Mouse (Mus musculus): ENCODE measurements at regions not wholly inside any gene's neighbourhood (a gene's known extent, or its start where the extent isn't known, plus 50 kb on each side); places are given as distances from the start of the nearest gene placed in this dataset.

DNA sequence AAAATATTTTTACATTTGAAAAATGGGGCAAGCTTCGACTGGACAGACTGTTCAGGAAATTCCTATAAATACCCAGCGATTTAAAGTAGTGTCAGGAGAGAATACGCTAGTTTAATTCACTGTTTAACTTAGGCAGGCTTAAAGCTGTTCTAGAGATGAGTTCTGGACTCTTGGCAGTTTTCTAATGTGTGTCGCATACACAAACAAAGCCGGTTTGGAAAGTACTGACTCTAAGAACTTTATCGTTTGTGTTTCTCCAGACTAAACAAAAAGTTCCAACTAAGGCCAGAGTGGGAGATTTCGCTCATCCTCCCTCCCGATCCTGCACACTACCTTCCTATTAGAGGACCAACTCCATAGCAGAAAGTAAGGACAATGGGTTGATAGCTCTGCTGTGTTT, 201.7 kb upstream of the Map3k1 start:
- Histone ChIP-seq H3K4me1 (ENCODE audit: control insufficient read depth, insufficient read depth, low read length) (no peaks in the 10 kb centered on the region), H3K27ac (ENCODE audit: insufficient read depth, low read length) (no peak overlapping the region), H3K4me3 (replicated peaks; ENCODE audit: insufficient read depth, low read depth, low read length) (no peak overlapping the region), H3K27me3 (ENCODE audit: control insufficient read depth, insufficient read depth, low read length) (no peaks in the 10 kb centered on the region)
- no peak for DNase-seq
- no peak for TF ChIP-seq POLR2A (IDR thresholded peaks at IDR 0.05; ENCODE audit: borderline replicate concordance, insufficient read depth, low read length)
- no peak for TF ChIP-seq CTCF (IDR thresholded peaks at IDR 0.05; ENCODE audit: borderline replicate concordance, insufficient read depth, low read depth, low read length)
- WGBS: 95% methylated on average over 8 of the region's 8 CpGs

GRCm38 (mm10) chr13:112012640-112013039, 203.8 kb upstream of the Map3k1 start:
- WGBS: 97% methylated on average over 1 of the region's 1 CpGs
- H3K4me1 ChIP-seq (ENCODE audit: control insufficient read depth, insufficient read depth, low read length): no peaks in the 10 kb centered on the region
- H3K27ac ChIP-seq (ENCODE audit: insufficient read depth, low read length): no peak overlapping the region
- DNase-seq: no peak
- no peaks in the 10 kb centered on the region for H3K27me3 ChIP-seq (ENCODE audit: control insufficient read depth, insufficient read depth, low read length)
- no peak for TF ChIP-seq CTCF (IDR thresholded peaks at IDR 0.05; ENCODE audit: borderline replicate concordance, insufficient read depth, low read depth, low read length)
- no peak for TF ChIP-seq POLR2A (IDR thresholded peaks at IDR 0.05; ENCODE audit: borderline replicate concordance, insufficient read depth, low read length)
- no peak overlapping the region for H3K4me3 ChIP-seq (replicated peaks; ENCODE audit: insufficient read depth, low read depth, low read length)

- Histone ChIP-seq H3K4me1 (ENCODE audit: control insufficient read depth, insufficient read depth, low read length) (no peaks in the 10 kb centered on the region), H3K27me3 (ENCODE audit: control insufficient read depth, insufficient read depth, low read length) (no peaks in the 10 kb centered on the region), H3K4me3 (replicated peaks; ENCODE audit: insufficient read depth, low read depth, low read length) (no peak overlapping the region), H3K27ac (ENCODE audit: insufficient read depth, low read length) (no peak overlapping the region)
- TF ChIP-seq CTCF (IDR thresholded peaks at IDR 0.05; ENCODE audit: borderline replicate concordance, insufficient read depth, low read depth, low read length) (no peak), POLR2A (IDR thresholded peaks at IDR 0.05; ENCODE audit: borderline replicate concordance, insufficient read depth, low read length) (no peak)
- no peak for DNase-seq
- 34% methylated on average over 3 of the region's 3 CpGs for WGBS
These were observed 206.3 kb upstream of the Map3k1 start for GRCm38 (mm10) chr13:112015083-112015482.

GRCm38 (mm10) chr13:112016280-112016679, 207.5 kb upstream of the Map3k1 start:
- Histone ChIP-seq H3K27ac (ENCODE audit: insufficient read depth, low read length) (no peak overlapping the region), H3K4me3 (replicated peaks; ENCODE audit: insufficient read depth, low read depth, low read length) (no peak overlapping the region), H3K27me3 (ENCODE audit: control insufficient read depth, insufficient read depth, low read length) (no peaks in the 10 kb centered on the region), H3K4me1 (ENCODE audit: control insufficient read depth, insufficient read depth, low read length) (no peaks in the 10 kb centered on the region)
- no peak for DNase-seq
- TF ChIP-seq CTCF (IDR thresholded peaks at IDR 0.05; ENCODE audit: borderline replicate concordance, insufficient read depth, low read depth, low read length) (no peak), POLR2A (IDR thresholded peaks at IDR 0.05; ENCODE audit: borderline replicate concordance, insufficient read depth, low read length) (no peak)

GRCm38 (mm10) chr13:112018497-112019281, 209.9 kb upstream of the Map3k1 start:
- Histone ChIP-seq H3K27ac (ENCODE audit: insufficient read depth, low read length) (no peak overlapping the region), H3K4me1 (ENCODE audit: control insufficient read depth, insufficient read depth, low read length) (no peaks in the 10 kb centered on the region), H3K27me3 (ENCODE audit: control insufficient read depth, insufficient read depth, low read length) (no peaks in the 10 kb centered on the region), H3K4me3 (replicated peaks; ENCODE audit: insufficient read depth, low read depth, low read length) (no peak overlapping the region)
- TF ChIP-seq POLR2A (IDR thresholded peaks at IDR 0.05; ENCODE audit: borderline replicate concordance, insufficient read depth, low read length): no peak
- no peak for TF ChIP-seq CTCF (IDR thresholded peaks at IDR 0.05; ENCODE audit: borderline replicate concordance, insufficient read depth, low read depth, low read length)
- DNase-seq: no peak
- 89% methylated on average over 7 of the region's 7 CpGs for WGBS

DNA sequence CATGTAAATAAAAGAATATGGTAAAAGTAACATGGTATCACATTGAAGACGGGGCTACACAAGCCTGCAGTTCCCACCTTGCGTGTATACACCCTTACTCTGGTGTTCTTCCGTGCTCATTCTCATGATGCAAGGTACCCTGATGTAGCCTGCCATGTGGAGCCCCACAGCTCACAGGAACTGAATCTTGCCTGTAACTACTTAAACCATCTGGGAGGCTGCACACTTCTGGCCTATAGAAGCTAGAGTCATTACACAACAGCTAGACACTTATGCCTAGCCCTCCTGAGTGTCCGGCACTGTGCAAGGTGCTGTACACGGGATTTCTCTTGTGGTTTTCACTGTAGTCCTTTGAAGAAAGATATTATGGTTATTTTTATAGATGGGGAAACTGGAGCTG, 210.8 kb upstream of the Map3k1 start:
- Histone ChIP-seq H3K27me3 (ENCODE audit: control insufficient read depth, insufficient read depth, low read length) (no peaks in the 10 kb centered on the region), H3K4me3 (replicated peaks; ENCODE audit: insufficient read depth, low read depth, low read length) (no peak overlapping the region), H3K4me1 (ENCODE audit: control insufficient read depth, insufficient read depth, low read length) (no peaks in the 10 kb centered on the region), H3K27ac (ENCODE audit: insufficient read depth, low read length) (no peak overlapping the region)
- TF ChIP-seq CTCF (IDR thresholded peaks at IDR 0.05; ENCODE audit: borderline replicate concordance, insufficient read depth, low read depth, low read length) (no peak), POLR2A (IDR thresholded peaks at IDR 0.05; ENCODE audit: borderline replicate concordance, insufficient read depth, low read length) (no peak)
- WGBS: 95% methylated on average over 5 of the region's 5 CpGs
- DNase-seq: no peak

DNA sequence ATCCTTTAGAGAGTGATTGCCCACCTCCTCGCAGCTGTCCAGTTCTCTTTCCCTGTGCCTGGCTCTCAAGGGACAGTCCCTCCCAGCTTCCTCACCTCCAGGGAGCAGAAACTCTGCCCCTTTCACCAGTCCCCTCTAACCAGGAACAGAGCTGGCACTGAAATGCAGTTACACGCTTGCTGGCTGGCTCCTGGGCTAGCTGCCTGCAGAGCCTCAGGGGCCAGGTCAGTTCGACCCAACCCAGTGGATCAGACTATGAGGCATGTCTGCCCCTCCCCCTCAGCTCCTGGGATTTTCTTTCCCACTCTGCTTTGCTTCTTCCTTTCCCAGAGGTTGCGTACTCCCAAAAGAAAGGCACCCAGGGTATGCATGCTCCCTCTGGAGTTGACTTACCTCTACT, 214.4 kb upstream of the Map3k1 start:
- Histone ChIP-seq H3K4me1 (ENCODE audit: control insufficient read depth, insufficient read depth, low read length) (no peaks in the 10 kb centered on the region), H3K4me3 (replicated peaks; ENCODE audit: insufficient read depth, low read depth, low read length) (no peak overlapping the region), H3K27ac (ENCODE audit: insufficient read depth, low read length) (no peak overlapping the region), H3K27me3 (ENCODE audit: control insufficient read depth, insufficient read depth, low read length) (no peaks in the 10 kb centered on the region)
- no peak for DNase-seq
- TF ChIP-seq CTCF (IDR thresholded peaks at IDR 0.05; ENCODE audit: borderline replicate concordance, insufficient read depth, low read depth, low read length): no peak
- TF ChIP-seq POLR2A (IDR thresholded peaks at IDR 0.05; ENCODE audit: borderline replicate concordance, insufficient read depth, low read length): no peak
- WGBS: 43% methylated on average over 4 of the region's 4 CpGs

Measured in cerebellum, adult 2 months (tissue).